Mouse (Mus musculus) liver, adult 2 months (tissue): ENCODE results near the gene Gm17606. TPM values are rescaled to one million over a fixed set of nuclear protein-coding genes. Genes with fewer than 3 reads are reported as not detected.

Experiments
- DNase-seq: peaks from one replicate; pipeline ENCODE4 v3.0.0-alpha.2; 2011; ENCODE audit warnings: low read depth, low spot score; ENCODE audit errors: extremely low read depth
- H3K27ac ChIP-seq: fragments of 200-500 bp; replicated peaks from 2 replicates; pipeline ENCODE4 v1.5.1; 2012; ENCODE audit warnings: low read depth, mild to moderate bottlenecking, control low read depth, inconsistent platforms, low read length; ENCODE audit not compliant: insufficient read depth
- H3K27me3 ChIP-seq: fragments of 200-500 bp; 2 replicates; pipeline ENCODE4 v1.6.1; 2012; ENCODE audit warnings: mild to moderate bottlenecking, moderate library complexity, low read length, inconsistent platforms; ENCODE audit not compliant: control insufficient read depth, insufficient read depth
- H3K36me3 ChIP-seq: fragments of 200-500 bp; 2 replicates; pipeline ENCODE4 v1.6.1; 2012; ENCODE audit warnings: low read length, inconsistent platforms; ENCODE audit not compliant: control insufficient read depth, insufficient read depth
- H3K4me1 ChIP-seq: fragments of 200-500 bp; 2 replicates; pipeline ENCODE4 v1.6.1; 2011; ENCODE audit warnings: low read length; ENCODE audit not compliant: control insufficient read depth, insufficient read depth
- H3K4me3 ChIP-seq: fragments of 200-500 bp; 2 replicates; pipeline ENCODE4 v1.5.1; 2011; ENCODE audit warnings: low read depth, mild to moderate bottlenecking, control low read depth, low read length, moderate library complexity; ENCODE audit not compliant: insufficient read depth
- H3K79me2 ChIP-seq: fragments of 200-500 bp; 2 replicates; pipeline ENCODE4 v1.6.1; 2012; ENCODE audit warnings: inconsistent platforms, mild to moderate bottlenecking, low read length, moderate library complexity; ENCODE audit not compliant: control insufficient read depth, insufficient read depth
- H3K9ac ChIP-seq: fragments of 200-500 bp; 2 replicates; pipeline ENCODE4 v1.6.1; 2012; ENCODE audit warnings: low read depth, mild to moderate bottlenecking, control low read depth, inconsistent platforms, low read length
- CTCF ChIP-seq: fragments of 200-500 bp; IDR thresholded peaks from 2 replicates; pipeline ENCODE4 v1.5.1; 2011; ENCODE audit warnings: low read depth, low read length, control low read depth
- POLR2A ChIP-seq: fragments of 200-500 bp; IDR thresholded peaks from 2 replicates; pipeline ENCODE4 v1.6.1; 2011; ENCODE audit warnings: low read length, control low read depth; ENCODE audit not compliant: insufficient read depth; ENCODE audit errors: extremely low read depth
- WGBS: fragments of 180-500 bp; shearing (Covaris S2); methylation state at CpG from one replicate; pipeline ENCODE4 v1.1.7; 2018; 5-methylcytosine and 5-hydroxymethylcytosine counted together
- polyA plus RNA-seq: library from polyadenylated mRNA; depleted of rRNA; stranded (reverse); fragments of >200 nt; gene quantifications from 2 replicates; pipeline ENCODE4 v1.2.3, GENCODE M21; 2012
- total RNA-seq: library from RNA; depleted of rRNA; stranded (reverse); fragments of >200 nt; gene quantifications from 2 replicates; pipeline ENCODE4 v1.2.3, GENCODE M21; 2014

Gene Gm17606
- total and polyA plus RNA-seq, 2 experiments: not detected

GRCm38 (mm10) chr14:54646898-54647636 is 6.3 kb downstream of the Gm17606 start:
- no peak overlapping the region for H3K4me3 ChIP-seq
- no peak overlapping the region for H3K27ac ChIP-seq
- TF ChIP-seq POLR2A (no peak), CTCF (no peak)
- no peaks in the 10 kb centered on the region for H3K4me1 ChIP-seq
- H3K9ac ChIP-seq: no peak overlapping the region
- peaks cover 4% of the 10 kb centered on the region; the same call in 1 of the 2 replicates for H3K79me2 ChIP-seq
- no peak for DNase-seq
- H3K27me3 ChIP-seq: no peaks in the 10 kb centered on the region
- WGBS: 92% methylated on average over 8 of the region's 8 CpGs
- H3K36me3 ChIP-seq: peaks cover 69% of the 10 kb centered on the region

- H3K4me3 ChIP-seq: no peak overlapping the region
- no peaks in the 10 kb centered on the region for H3K4me1 ChIP-seq
- DNase-seq: no peak
- peaks cover 4% of the 10 kb centered on the region; the same call in 1 of the 2 replicates for H3K79me2 ChIP-seq
- H3K27me3 ChIP-seq: no peaks in the 10 kb centered on the region
- TF ChIP-seq POLR2A: no peak
- TF ChIP-seq CTCF: no peak
- H3K27ac ChIP-seq: no peak overlapping the region
- peaks cover 69% of the 10 kb centered on the region for H3K36me3 ChIP-seq
- WGBS: 79% methylated on average over 4 of the region's 4 CpGs
- H3K9ac ChIP-seq: no peak overlapping the region
Measured at GRCm38 (mm10) chr14:54647900-54648299, 7.1 kb downstream of the Gm17606 start.

- Histone ChIP-seq H3K4me3 (no peak overlapping the region), H3K9ac (no peak overlapping the region), H3K27me3 (no peaks in the 10 kb centered on the region), H3K36me3 (peaks cover 52% of the 10 kb centered on the region), H3K4me1 (peaks cover 6% of the 10 kb centered on the region), H3K27ac (no peak overlapping the region), H3K79me2 (peaks cover 4% of the 10 kb centered on the region; the same call in 1 of the 2 replicates)
- TF ChIP-seq CTCF: peak; percentile 71
- no peak for TF ChIP-seq POLR2A
- peak; percentile 77 for DNase-seq
- WGBS: 64% methylated on average over 23 of the region's 23 CpGs
Measured at GRCm38 (mm10) chr14:54650621-54651454, 10.1 kb downstream of the Gm17606 start.

GRCm38 (mm10) chr14:54651556-54651955 is 10.8 kb downstream of the Gm17606 start:
- Histone ChIP-seq H3K27ac (no peak overlapping the region), H3K27me3 (no peaks in the 10 kb centered on the region), H3K36me3 (peaks cover 50% of the 10 kb centered on the region), H3K4me3 (no peak overlapping the region), H3K79me2 (peaks cover 4% of the 10 kb centered on the region; the same call in 1 of the 2 replicates), H3K9ac (no peak overlapping the region), H3K4me1 (peaks cover 6% of the 10 kb centered on the region)
- no peak for TF ChIP-seq POLR2A
- WGBS: 76% methylated on average over 4 of the region's 4 CpGs
- DNase-seq: no peak

GRCm38 (mm10) chr14:54652787-54653186 is 12.0 kb downstream of the Gm17606 start:
- Histone ChIP-seq H3K27ac (no peak overlapping the region), H3K27me3 (no peaks in the 10 kb centered on the region), H3K4me1 (peaks cover 6% of the 10 kb centered on the region), H3K79me2 (peaks cover 4% of the 10 kb centered on the region; the same call in 1 of the 2 replicates), H3K36me3 (peaks cover 48% of the 10 kb centered on the region), H3K4me3 (peak overlapping the region; percentile 54), H3K9ac (peak overlapping the region; percentile 14; the same call in 1 of the 2 replicates)
- no peak for TF ChIP-seq POLR2A
- TF ChIP-seq CTCF: no peak
- DNase-seq: no peak
- 6% methylated on average over 7 of the region's 7 CpGs for WGBS
